Mouse (Mus musculus) limb, embryonic 14.5 days (tissue): ENCODE measurements around the gene Vegfa. TPM values are rescaled to one million over a fixed set of nuclear protein-coding genes. Genes with fewer than 3 reads are reported as not detected.

Source experiments
- ATAC-seq: fragments of 200-750 bp; cut with Nextera tagmentation; 2 replicates; pipeline ENCODE4 v1.8.0; 2017; ENCODE audit warnings: low read depth, moderate number of reproducible peaks, moderate TSS enrichment; ENCODE audit not compliant: low FRiP score
- DNase-seq: peaks from one replicate; pipeline ENCODE4 v3.0.0-alpha.2; 2015; ENCODE audit warnings: low spot score
- H3K27ac ChIP-seq: fragments of 300-500 bp; sonication (generic); replicated peaks from 2 replicates; pipeline ENCODE4 v1.5.1; 2014; ENCODE audit warnings: low read depth, mild to moderate bottlenecking, low read length, moderate library complexity, mixed read lengths
- H3K27me3 ChIP-seq: fragments of 300-500 bp; sonication (generic); 2 replicates; pipeline ENCODE4 v1.6.1; 2014; ENCODE audit warnings: low read length, mixed read lengths; ENCODE audit not compliant: control insufficient read depth, insufficient read depth
- H3K36me3 ChIP-seq: fragments of 300-500 bp; sonication (generic); 2 replicates; pipeline ENCODE4 v1.6.1; 2014; ENCODE audit warnings: mild to moderate bottlenecking, low read length, moderate library complexity, mixed read lengths; ENCODE audit not compliant: control insufficient read depth, insufficient read depth
- H3K4me1 ChIP-seq: fragments of 300-500 bp; sonication (generic); 2 replicates; pipeline ENCODE4 v1.6.1; 2014; ENCODE audit warnings: antibody characterized with exemption, low read length, mixed read lengths; ENCODE audit not compliant: control insufficient read depth, insufficient read depth
- H3K4me2 ChIP-seq: fragments of 300-500 bp; sonication (generic); replicated peaks from 2 replicates; pipeline ENCODE4 v1.6.1; 2014; ENCODE audit warnings: low read depth, mild to moderate bottlenecking, low read length, moderate library complexity; ENCODE audit not compliant: severe bottlenecking
- H3K4me3 ChIP-seq: fragments of 300-500 bp; sonication (generic); replicated peaks from 2 replicates; pipeline ENCODE4 v1.5.1; 2014; ENCODE audit warnings: low read length
- H3K9ac ChIP-seq: fragments of 300-500 bp; sonication (generic); 2 replicates; pipeline ENCODE4 v1.6.1; 2014; ENCODE audit warnings: mild to moderate bottlenecking, low read depth, low read length, moderate library complexity; ENCODE audit not compliant: severe bottlenecking
- H3K9me3 ChIP-seq: fragments of 300-500 bp; sonication (generic); 2 replicates; pipeline ENCODE4 v1.6.1; 2016; ENCODE audit warnings: low read length; ENCODE audit not compliant: control insufficient read depth
- POLR2A ChIP-seq: fragments of 200-500 bp; IDR thresholded peaks from 2 replicates; pipeline ENCODE4 v1.8.0; 2012; ENCODE audit warnings: inconsistent platforms, mild to moderate bottlenecking, moderate library complexity, borderline replicate concordance; ENCODE audit not compliant: insufficient read depth, insufficient read length; ENCODE audit errors: extremely low read depth
- WGBS: fragments of 180-500 bp; shearing (Covaris S2); extraction: QIAGEN DNeasy Blood & Tissue Kit; methylation state at CpG from one replicate; pipeline ENCODE4 v1.1.7; 2014; 5-methylcytosine and 5-hydroxymethylcytosine counted together
- polyA plus RNA-seq, 2 experiments: library from polyadenylated mRNA; depleted of rRNA in 1 of 2; stranded (reverse) in 1 of 2; unstranded in 1 of 2; fragments of >200 nt; fragmentation: Nextera tagmentation in 1 of 2; extraction: Ambion mirVana in 1 of 2; gene quantifications; 2 replicates each; pipeline versions ENCODE4 v1.2.1 to v1.2.3; 2012 to 2014

The Vegfa gene
- polyA plus RNA-seq, 2 experiments = 5.3 to 306 TPM

- no peak for DNase-seq
- Histone ChIP-seq H3K9ac (no peak overlapping the region), H3K9me3 (no peaks in the 10 kb centered on the region), H3K27ac (no peak overlapping the region), H3K36me3 (no peaks in the 10 kb centered on the region), H3K27me3 (no peaks in the 10 kb centered on the region), H3K4me2 (no peak overlapping the region), H3K4me1 (peaks cover 19% of the 10 kb centered on the region), H3K4me3 (no peak overlapping the region)
- TF ChIP-seq POLR2A = no peak
- ATAC-seq = no peak
- 58% methylated on average over 3 of the region's 3 CpGs for WGBS
Measured at GRCm38 (mm10) chr17:46060253-46060652, 28.1 kb upstream of the Vegfa start.

- no peak overlapping the region for H3K27ac ChIP-seq
- H3K9me3 ChIP-seq = no peaks in the 10 kb centered on the region
- H3K4me1 ChIP-seq = peaks cover 19% of the 10 kb centered on the region
- H3K36me3 ChIP-seq = no peaks in the 10 kb centered on the region
- WGBS = 55% methylated on average over 15 of the region's 15 CpGs
- 0 out of 2 replicates have a peak overlapping the region, but pooled peaks have one; percentile 7 for H3K4me2 ChIP-seq
- no peak overlapping the region for H3K9ac ChIP-seq
- H3K4me3 ChIP-seq = no peak overlapping the region
- DNase-seq (no peak), ATAC-seq (no peak)
- no peak for TF ChIP-seq POLR2A
- no peaks in the 10 kb centered on the region for H3K27me3 ChIP-seq
Measured at GRCm38 (mm10) chr17:46059226-46059825, 27.2 kb upstream of the Vegfa start.

- Histone ChIP-seq H3K9me3 (no peaks in the 10 kb centered on the region), H3K9ac (no peak overlapping the region; the same call in 1 of the 2 replicates), H3K27me3 (no peaks in the 10 kb centered on the region), H3K4me2 (no peak overlapping the region), H3K27ac (no peak overlapping the region), H3K4me1 (peaks cover 7% of the 10 kb centered on the region), H3K4me3 (no peak overlapping the region), H3K36me3 (no peaks in the 10 kb centered on the region)
- no peak for TF ChIP-seq POLR2A
- DNase-seq = no peak
- 55% methylated on average over 7 of the region's 7 CpGs for WGBS
- no peak for ATAC-seq
Measured at GRCm38 (mm10) chr17:46056288-46056687, 24.1 kb upstream of the Vegfa start.

DNA sequence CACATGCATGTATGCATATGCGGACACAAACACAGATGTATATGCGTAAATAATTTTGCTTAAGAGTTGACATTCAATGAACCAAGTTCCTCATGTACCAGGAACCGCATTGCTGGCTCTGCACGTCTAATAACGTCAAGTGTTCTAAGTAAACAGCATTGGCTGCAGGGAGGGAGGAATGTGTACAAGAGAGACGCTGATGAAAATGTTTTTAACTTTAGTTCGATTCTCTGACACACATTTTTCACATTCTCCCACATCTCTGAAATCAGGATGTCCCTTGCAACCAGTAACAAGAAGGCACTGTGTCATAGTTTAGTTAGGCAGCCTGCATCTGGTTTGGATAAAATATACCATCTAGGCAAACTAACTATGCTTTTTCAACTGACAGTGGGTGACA, 23.6 kb upstream of the Vegfa start:
- Histone ChIP-seq H3K27ac (no peak overlapping the region), H3K9me3 (no peaks in the 10 kb centered on the region), H3K4me1 (peaks cover 7% of the 10 kb centered on the region), H3K4me2 (no peak overlapping the region), H3K27me3 (no peaks in the 10 kb centered on the region), H3K9ac (no peak overlapping the region), H3K4me3 (no peak overlapping the region), H3K36me3 (no peaks in the 10 kb centered on the region)
- TF ChIP-seq POLR2A = no peak
- DNase-seq = no peak
- ATAC-seq = no peak
- 79% methylated on average over 7 of the region's 7 CpGs for WGBS

DNA sequence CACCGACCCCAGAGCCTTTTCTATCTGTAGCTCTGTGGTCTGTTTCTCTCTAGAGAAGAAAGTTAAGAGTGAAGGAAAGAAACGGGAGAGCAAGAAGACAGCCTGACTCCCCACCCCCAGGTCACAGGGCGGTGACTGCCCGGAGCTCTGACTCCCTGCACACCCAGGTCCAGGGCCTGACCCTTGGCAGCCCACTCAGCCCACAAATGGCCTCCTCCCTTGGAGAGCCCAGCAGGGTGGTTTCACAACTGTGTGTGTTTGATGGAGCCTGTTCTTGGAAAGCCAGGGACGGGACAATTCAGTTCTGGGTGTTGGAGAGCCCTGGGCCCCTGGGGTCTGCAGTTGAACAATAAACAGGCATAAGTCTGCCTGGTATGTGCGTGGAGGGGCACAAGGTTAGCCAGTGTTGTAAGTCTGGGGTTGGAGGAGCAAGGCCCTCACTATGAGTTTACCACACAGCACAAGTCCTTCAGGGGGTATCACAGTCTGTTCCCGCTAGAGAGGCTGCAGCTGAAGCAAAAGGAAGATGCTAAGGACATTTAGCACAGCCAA, 21.2 kb upstream of the Vegfa start:
- Histone ChIP-seq H3K27me3 (no peaks in the 10 kb centered on the region), H3K27ac (no peak overlapping the region), H3K4me3 (no peak overlapping the region), H3K36me3 (no peaks in the 10 kb centered on the region), H3K4me1 (peaks cover 5% of the 10 kb centered on the region; the same call in 1 of the 2 replicates), H3K4me2 (no peak overlapping the region), H3K9ac (no peak overlapping the region), H3K9me3 (0 out of 2 replicates have a peak, but pooled peaks cover under 1% of the 10 kb centered on the region)
- ATAC-seq (no peak), DNase-seq (no peak)
- TF ChIP-seq POLR2A = no peak
- 76% methylated on average over 7 of the region's 7 CpGs for WGBS
